Mouse (Mus musculus): ENCODE measurements around the gene Stk40.

- TF ChIP-seq POLR2A (IDR thresholded peaks at IDR 0.05; ENCODE audit: extremely low read depth, insufficient read depth, low read length) (no peak), CTCF (IDR thresholded peaks at IDR 0.05; ENCODE audit: low read depth, low read length) (no peak)
These were observed 7.4 kb downstream of the Stk40 start for GRCm38 (mm10) chr4:126111153-126111549.

Data from liver, adult 2 months (tissue).